Comparison of ENCODE assay signal across 18 mouse cellular contexts in the genomic region with DNA sequence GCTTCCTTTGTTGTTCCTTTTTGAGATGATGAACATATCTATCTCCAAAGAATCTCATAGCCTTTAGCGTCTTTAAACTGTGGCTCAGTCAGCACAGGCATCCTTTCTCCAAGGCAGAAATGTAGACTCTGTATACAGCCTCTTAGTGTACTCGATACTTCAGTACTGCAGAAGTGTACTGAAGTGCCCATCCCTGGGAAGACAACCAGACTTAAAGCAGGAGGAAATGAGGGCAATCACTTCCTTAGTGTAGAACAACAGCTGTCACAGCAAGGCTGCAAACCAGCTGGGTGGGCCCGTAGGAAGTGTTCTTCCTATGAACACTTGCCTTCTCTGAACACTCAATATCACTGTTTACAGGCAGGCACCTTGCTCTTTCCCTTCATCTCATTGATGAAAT.
DNase-seq lines count a peak whose midpoint lies in the region.
"Had no signal": no experiment of that assay in that cellular context is flagged by ENCODE, and none has a peak within 500 bp of the region (broad histone marks: within the 10 kb centered on the region; RNA-seq: fewer than 3 reads in every experiment).

No protein-coding gene starts in this region.

- DNase-seq in embryo, embryonic 10 days (ENCODE audit: low spot score): peak; percentile 7
- no peak for DNase-seq in embryo, embryonic 11 days
- DNase-seq in 416B (ENCODE audit: low read depth): peak; percentile 42
- DNase-seq in R1 (ENCODE audit: low read depth, low spot score): peak; percentile 15
- peak; percentile 29 for DNase-seq in brain, adult 2 months (ENCODE audit: low read depth, low spot score)
- DNase-seq in lung, postnatal 14 days: no peak
- no peak for DNase-seq in thymus, postnatal 36 days
- DNase-seq: adrenal gland, adult 2 months; adrenal gland, postnatal 14 days; B cell, adult 2 months; cerebellum, adult 18-20 months; cerebellum, adult 9-10 months; cerebellum, postnatal 14 days; gastrocnemius, adult 2 months; gastrocnemius, postnatal 14 days; heart, adult 11 months; heart, postnatal 10 days; heart, postnatal 36 days had no signal

Comparison
In these comparisons a context has a peak if more than half of its experiments do, and no peak if none do; other contexts are left out.
1. DNase-seq: peak in embryo, embryonic 10 days (single experiment), 416B (single experiment), R1 (single experiment) and brain, adult 2 months (single experiment); none in embryo, embryonic 11 days (single experiment), lung, postnatal 14 days (single experiment) and thymus, postnatal 36 days (0 of 2).